Mouse (Mus musculus): Measurements from ENCODE around the gene S100a2.

S100a2 gene

DNA sequence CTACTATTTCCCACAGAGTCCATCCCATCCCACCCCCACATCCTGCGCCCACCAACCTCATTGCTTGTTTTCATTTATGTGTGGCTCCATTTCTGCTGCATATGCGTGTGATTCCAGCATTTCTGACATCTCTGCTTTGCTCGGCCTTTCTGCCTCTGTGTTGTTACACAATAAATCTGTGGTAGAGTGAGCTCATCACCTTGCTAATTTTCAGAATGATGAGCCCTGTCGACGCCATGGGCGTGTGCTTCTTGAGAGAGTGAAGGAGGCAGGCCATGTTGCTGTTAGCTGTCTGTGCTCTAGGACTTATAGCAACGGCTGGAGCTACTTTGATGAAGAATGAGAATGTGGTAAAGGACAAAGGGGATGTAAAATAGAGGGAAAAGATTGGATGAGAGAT lies 50.9 kb downstream of the S100a2 start:
- H3K4me1 ChIP-seq (replicated peaks; ENCODE audit: low read depth, low read length), result peaks cover 3% of the 10 kb centered on the region; the same call in 1 of the 2 replicates
- no peak for TF ChIP-seq NANOG (IDR thresholded peaks at IDR 0.05; ENCODE audit: borderline replicate concordance, low read length)
- TF ChIP-seq CTCF (conservative IDR thresholded peaks at IDR 0.05; ENCODE audit: low read length), result no peak
- TF ChIP-seq POU5F1 (IDR thresholded peaks at IDR 0.05; ENCODE audit: borderline replicate concordance, low read length), result no peak
- H3K27me3 ChIP-seq (ENCODE audit: insufficient read depth, low read length), result peaks cover 4% of the 10 kb centered on the region; the same call in 1 of the 2 replicates
- 0 out of 2 replicates have a peak, but pooled peaks cover 4% of the 10 kb centered on the region for H3K9me3 ChIP-seq (ENCODE audit: low read length)
- no peaks in the 10 kb centered on the region for H3K36me3 ChIP-seq (ENCODE audit: insufficient read depth, low read length)
- no peak overlapping the region for H3K4me3 ChIP-seq (replicated peaks; ENCODE audit: low read length)

All from E14TG2a.4 (cell line).